Mouse (Mus musculus): Measurements from ENCODE around the gene Gm8212. TPM values are rescaled to one million over a fixed set of nuclear protein-coding genes. Genes with fewer than 3 reads are reported as not detected.
"Not testable (repeated sequence)": the region's sequence is repeated elsewhere in the genome, so short reads cannot be mapped to it uniquely, and the experiment has no call there.

Gm8212 gene
- not detected in 2 replicates for total RNA-seq (2017)

GRCm38 (mm10) chr14:44197361-44197760, at the start of gene Gm8212:
Gene Gm8212 (plus strand): TSS chr14:44197661.
- not testable (repeated sequence) for ATAC-seq (replicated peaks in 1 of 2; ENCODE audit: insufficient read depth in 1 of 2, low FRiP score in 2 of 2, low TSS enrichment in 1 of 2, low read depth in 1 of 2, poor library complexity in 2 of 2, severe bottlenecking in 2 of 2)

GRCm38 (mm10) chr14:44213154-44213553, 15.7 kb downstream of the Gm8212 start, which contains the start of gene 4930503E14Rik:
Gene 4930503E14Rik (minus strand): TSS chr14:44213254.
- ATAC-seq (replicated peaks in 1 of 2; ENCODE audit: insufficient read depth in 1 of 2, low FRiP score in 2 of 2, low TSS enrichment in 1 of 2, low read depth in 1 of 2, poor library complexity in 2 of 2, severe bottlenecking in 2 of 2), result not testable (repeated sequence)

DNA sequence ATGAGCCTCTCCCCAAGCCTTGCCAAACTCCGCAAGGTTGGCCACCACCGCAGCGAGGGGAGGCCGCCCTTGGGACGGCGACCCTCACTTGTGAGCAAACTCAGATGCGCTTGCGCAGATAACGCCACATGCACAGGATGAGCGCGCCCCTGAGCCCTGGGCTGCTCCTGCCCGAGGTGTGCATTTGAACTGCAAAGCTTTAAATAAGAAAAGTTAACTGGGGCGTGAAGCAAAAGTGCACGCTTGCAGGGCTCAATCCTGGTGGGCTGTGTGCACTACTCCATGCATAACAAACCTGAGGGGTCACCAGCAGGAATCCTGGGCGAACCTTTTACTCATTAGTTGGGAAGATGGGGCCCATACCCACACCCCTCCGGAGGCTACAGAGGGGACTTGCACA, 50.6 kb downstream of the Gm8212 start:
- no peak for ATAC-seq (replicated peaks in 1 of 2; ENCODE audit: insufficient read depth in 1 of 2, low FRiP score in 2 of 2, low TSS enrichment in 1 of 2, low read depth in 1 of 2, poor library complexity in 2 of 2, severe bottlenecking in 2 of 2)

Other genes with a start within 250 kb of the Gm8212 start
- not detected in 2 replicates for gene Ang5, start 240.6 kb upstream of the Gm8212 start, total RNA-seq (2017)
- not detected in 2 replicates for gene Ang6, start 195.4 kb upstream of the Gm8212 start, total RNA-seq (2017)
- gene Ear2, start 95.0 kb upstream of the Gm8212 start, total RNA-seq (2017), result 31.6 and 48.0 TPM in 2 replicates
- not detected in 2 replicates for gene Gm3327, start 73.8 kb upstream of the Gm8212 start, total RNA-seq (2017)
- gene 4930503E14Rik, start 15.6 kb downstream of the Gm8212 start, total RNA-seq (2017), result not detected in 2 replicates
- not detected in 2 replicates for gene Gm8220, start 87.9 kb downstream of the Gm8212 start, total RNA-seq (2017)
- gene Gm5930, start 140.9 kb downstream of the Gm8212 start, total RNA-seq (2017), result not detected in 2 replicates
- gene Gm8229, start 167.7 kb downstream of the Gm8212 start, total RNA-seq (2017), result not detected in 2 replicates
- gene Gm3371, start 213.0 kb downstream of the Gm8212 start, total RNA-seq (2017), result not detected in 2 replicates
- not detected in 2 replicates for gene Gm8232, start 236.0 kb downstream of the Gm8212 start, total RNA-seq (2017)